Mouse (Mus musculus) brain, embryonic 14.5 days (tissue): Measurements from ENCODE around the gene Slc35c1. TPM values are rescaled to one million over a fixed set of nuclear protein-coding genes. Genes with fewer than 3 reads are reported as not detected.

Source experiments
- DNase-seq: peaks from one replicate; pipeline ENCODE4 v3.0.0-alpha.2; 2011; ENCODE audit warnings: low read depth
- CTCF ChIP-seq: fragments of 200-500 bp; IDR thresholded peaks from 2 replicates; pipeline ENCODE4 v1.5.1; 2012; ENCODE audit warnings: inconsistent platforms, mild to moderate bottlenecking, moderate library complexity, borderline replicate concordance; ENCODE audit not compliant: insufficient read depth, insufficient read length; ENCODE audit errors: extremely low read depth
- POLR2A ChIP-seq: fragments of 200-500 bp; IDR thresholded peaks from 2 replicates; pipeline ENCODE4 v1.6.1; 2012; ENCODE audit warnings: mild to moderate bottlenecking, inconsistent platforms, borderline replicate concordance; ENCODE audit not compliant: poor library complexity, insufficient read depth, insufficient read length, severe bottlenecking; ENCODE audit errors: extremely low read depth
- polyA plus RNA-seq: library from polyadenylated mRNA; depleted of rRNA; stranded (reverse); fragments of >200 nt; gene quantifications from 2 replicates; pipeline ENCODE4 v1.2.3, GENCODE M21; 2012

The Slc35c1 gene
- polyA plus RNA-seq, 1 experiment: 14.5 TPM

- TF ChIP-seq CTCF: no peak
- no peak for TF ChIP-seq POLR2A
- DNase-seq: peak; percentile 53
Observed at GRCm38 (mm10) chr2:92442419-92443001, 17.8 kb downstream of the Slc35c1 start.

- TF ChIP-seq CTCF (no peak), POLR2A (no peak)
- DNase-seq: no peak
Observed at GRCm38 (mm10) chr2:92440432-92440831, 19.9 kb downstream of the Slc35c1 start.

GRCm38 (mm10) chr2:92438567-92438966 is 21.8 kb downstream of the Slc35c1 start:
- no peak for DNase-seq
- TF ChIP-seq CTCF: no peak
- TF ChIP-seq POLR2A: no peak

- no peak for TF ChIP-seq POLR2A
- peak; percentile 85 for TF ChIP-seq CTCF
- peak; percentile 92 for DNase-seq
Observed at GRCm38 (mm10) chr2:92437875-92438274, 22.5 kb downstream of the Slc35c1 start.

DNA sequence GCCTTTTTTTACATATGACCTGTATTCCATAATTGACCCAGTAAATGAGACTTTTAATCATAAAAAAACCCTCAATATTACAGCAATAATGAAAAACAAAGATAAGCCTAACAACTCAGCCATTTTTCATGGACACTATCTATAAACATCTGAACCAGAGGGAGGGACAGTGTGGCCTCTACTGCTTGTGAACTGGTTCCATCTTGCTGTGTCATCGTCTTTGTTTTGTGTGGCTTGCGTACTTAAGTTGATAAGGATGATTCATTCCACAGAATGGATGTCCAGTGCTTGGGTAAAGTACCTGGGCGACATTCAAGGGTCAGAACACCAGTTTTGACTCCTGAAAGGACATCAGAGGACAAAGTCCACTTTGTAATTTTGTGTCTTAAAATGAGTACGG is 23.0 kb downstream of the Slc35c1 start:
- no peak for TF ChIP-seq POLR2A
- TF ChIP-seq CTCF: no peak
- DNase-seq: no peak

DNA sequence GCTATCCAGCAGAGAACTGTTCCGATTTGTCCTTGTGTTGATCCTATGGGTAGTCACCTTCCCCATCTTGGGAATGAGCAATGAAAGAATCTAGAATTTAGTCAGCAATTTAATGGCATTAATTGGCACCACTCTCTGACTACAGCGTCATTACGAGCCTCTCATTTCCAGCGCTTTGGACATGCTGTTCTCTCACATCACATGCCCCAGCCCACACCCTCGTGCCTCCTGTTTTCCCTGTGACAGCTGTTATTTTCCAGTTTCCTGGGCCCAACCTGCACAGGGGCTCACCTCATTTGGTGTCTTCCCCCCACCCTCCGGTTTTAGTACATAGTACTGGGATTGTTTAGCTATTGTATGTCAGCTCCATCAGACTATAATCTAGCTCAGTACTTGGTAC is 25.3 kb downstream of the Slc35c1 start:
- no peak for TF ChIP-seq CTCF
- TF ChIP-seq POLR2A: no peak
- no peak for DNase-seq

- DNase-seq: no peak
- no peak for TF ChIP-seq CTCF
- no peak for TF ChIP-seq POLR2A
Observed at GRCm38 (mm10) chr2:92434375-92434745, 26.0 kb downstream of the Slc35c1 start.

GRCm38 (mm10) chr2:92433578-92434374 is 26.6 kb downstream of the Slc35c1 start, which contains the start of gene Cry2:
TSS of gene Cry2 (minus strand) at chr2:92434043.
- TF ChIP-seq POLR2A (peak; percentile 96), CTCF (no peak)
- DNase-seq: peak; percentile 99

DNA sequence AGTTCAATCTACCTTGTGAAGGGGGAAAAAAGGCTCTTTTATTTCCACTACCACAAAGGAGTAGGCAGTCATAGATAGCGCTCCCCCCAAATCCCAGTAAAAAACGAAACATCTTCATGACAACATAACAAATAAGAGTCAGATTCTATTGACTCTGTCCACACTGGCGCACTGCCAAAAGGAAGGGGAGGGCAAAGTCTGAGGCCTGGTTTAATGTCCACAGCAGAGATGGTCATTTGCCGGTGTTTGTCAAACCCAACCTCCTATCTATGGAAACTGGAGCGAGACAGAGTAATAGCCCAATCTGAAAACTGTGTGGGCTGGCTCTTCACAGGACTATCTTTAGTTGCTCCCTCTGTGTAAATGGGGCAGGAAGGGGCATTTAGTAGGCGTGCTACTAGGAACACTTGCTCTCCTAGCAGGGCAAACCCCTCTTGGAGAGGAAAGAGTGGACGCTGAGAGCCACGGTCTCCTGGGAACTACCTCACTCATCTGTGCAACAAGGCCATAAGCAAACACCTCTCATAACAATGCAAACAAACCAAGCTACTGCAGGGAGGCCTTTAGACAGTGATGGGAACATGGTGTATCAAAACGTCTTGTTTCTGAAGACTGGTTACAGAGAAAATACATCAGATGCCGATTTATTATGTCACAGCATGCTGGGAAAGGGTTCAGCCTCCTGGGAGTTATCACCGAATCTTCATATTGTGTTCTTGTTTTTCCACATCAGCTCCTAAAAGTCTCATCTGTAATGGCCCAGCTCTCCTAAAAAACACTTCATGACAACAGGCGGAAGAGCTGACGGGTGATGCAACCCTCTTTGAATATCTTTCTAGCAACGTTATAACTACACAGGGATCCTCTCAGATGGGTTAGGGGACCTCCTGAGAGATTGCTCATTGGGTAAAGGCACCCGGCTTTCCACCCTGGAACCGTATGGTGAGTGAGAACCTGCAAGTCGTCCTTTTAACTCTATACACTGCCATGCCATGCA is 27.7 kb downstream of the Slc35c1 start:
- peak; percentile 18 for DNase-seq
- TF ChIP-seq CTCF (no peak), POLR2A (no peak)

GRCm38 (mm10) chr2:92431611-92432179 is 28.6 kb downstream of the Slc35c1 start:
- peak; percentile 61 for DNase-seq
- TF ChIP-seq CTCF: no peak
- TF ChIP-seq POLR2A: no peak
